Mouse (Mus musculus) cerebellum, adult (tissue): Measurements from ENCODE around the gene Tmsb4x.
A peak's percentile ranks its signal among the peaks of the same experiment; 100 is the strongest.

ENCODE experiments used
- ATAC-seq: cut with Nextera tagmentation; 2 replicates; pipeline ENCODE4 v1.9.2; 2017; ENCODE audit warnings: mild to moderate bottlenecking, moderate library complexity, mixed read lengths; ENCODE audit not compliant: insufficient number of reproducible peaks, low FRiP score, low TSS enrichment

The Tmsb4x gene

DNA sequence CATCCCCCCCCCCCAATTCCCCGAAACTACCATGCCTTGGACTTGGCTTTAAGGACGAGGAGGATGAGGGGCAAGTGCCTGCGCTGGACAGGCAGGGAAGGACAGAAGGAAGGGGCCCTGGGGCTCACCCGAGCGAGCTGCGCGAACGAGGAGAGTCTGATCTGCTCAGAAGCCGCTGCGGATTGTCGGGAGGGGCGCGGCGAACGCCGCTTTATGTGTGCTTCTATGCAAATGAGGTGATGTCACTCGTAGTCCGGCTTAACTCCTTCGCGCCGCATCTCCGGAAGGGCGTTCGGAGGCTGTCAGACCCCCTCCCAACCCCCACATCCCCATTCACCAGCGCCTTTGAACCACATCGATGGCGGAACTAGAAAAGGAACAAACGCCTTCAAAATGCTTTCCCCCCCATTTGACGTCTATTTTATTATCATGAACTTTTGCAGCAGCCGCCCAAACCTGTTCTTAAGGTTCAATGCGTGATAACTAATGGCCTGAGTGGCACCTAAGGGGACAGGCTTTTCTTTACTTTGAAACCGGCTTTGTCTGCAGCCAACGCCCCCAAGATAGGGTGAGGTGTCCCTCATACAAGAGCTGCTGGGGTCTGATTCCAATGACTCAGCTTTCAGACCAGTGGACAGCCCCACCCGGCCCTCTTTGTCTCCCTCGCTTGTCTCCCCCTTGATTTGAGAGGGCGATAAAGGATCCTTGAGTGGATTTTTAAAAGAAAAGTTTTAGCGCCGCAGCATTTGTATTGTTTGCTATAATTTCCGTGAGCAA is at the start of gene Tmsb4x:
TSS of gene Tmsb4x (minus strand) at position 338 of the 777 bp plus-strand sequence.
- peak; percentile 90 for ATAC-seq

DNA sequence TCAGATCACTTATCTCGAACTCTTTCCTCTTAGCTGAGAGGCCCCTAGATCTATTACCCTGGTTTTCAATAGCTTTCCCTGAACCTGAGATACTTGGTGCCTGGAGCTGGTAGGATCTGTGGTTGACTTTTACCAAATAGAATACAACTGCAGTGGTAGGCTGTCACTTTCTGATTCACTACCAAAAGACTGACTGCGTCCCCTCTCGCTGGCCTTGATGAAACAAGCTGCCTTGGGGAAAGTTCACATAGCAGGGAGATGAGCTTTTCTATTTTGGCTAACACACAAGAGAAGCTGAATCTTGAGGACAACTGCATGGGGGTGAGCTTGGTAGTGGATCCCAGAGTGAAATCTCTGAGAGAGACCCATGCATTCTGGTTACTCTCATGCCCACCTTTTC is 32.6 kb upstream of the Tmsb4x start:
- ATAC-seq: no peak

DNA sequence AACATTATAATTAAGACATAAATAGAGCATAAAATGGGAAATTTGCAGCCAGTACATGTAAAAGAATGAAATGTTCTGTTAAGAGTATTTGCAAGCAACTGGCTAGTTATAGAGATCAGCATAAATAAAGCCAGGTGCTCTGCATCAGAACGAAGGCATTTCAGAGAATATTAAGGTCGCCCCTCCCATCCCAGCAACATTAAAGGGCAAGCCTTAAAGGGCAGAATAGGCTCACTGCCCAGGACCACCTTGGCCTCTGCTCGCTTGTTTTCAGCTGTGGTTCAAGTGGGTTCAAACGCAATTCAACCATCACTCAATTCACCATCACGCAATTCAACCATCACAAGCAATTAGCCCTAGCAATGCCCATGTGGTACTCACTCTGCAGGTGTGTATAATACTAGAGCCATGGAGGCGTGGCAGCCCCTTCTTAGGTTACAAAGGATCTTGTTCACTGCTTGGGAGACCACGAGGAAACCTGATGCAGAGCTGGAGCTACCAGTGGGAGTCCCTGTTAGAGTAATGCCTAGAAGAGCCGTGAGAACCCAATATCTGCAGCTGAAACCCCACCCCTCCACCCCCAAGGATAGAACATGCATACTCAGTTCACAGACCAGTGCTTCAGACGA is 30.3 kb upstream of the Tmsb4x start:
- no peak for ATAC-seq

DNA sequence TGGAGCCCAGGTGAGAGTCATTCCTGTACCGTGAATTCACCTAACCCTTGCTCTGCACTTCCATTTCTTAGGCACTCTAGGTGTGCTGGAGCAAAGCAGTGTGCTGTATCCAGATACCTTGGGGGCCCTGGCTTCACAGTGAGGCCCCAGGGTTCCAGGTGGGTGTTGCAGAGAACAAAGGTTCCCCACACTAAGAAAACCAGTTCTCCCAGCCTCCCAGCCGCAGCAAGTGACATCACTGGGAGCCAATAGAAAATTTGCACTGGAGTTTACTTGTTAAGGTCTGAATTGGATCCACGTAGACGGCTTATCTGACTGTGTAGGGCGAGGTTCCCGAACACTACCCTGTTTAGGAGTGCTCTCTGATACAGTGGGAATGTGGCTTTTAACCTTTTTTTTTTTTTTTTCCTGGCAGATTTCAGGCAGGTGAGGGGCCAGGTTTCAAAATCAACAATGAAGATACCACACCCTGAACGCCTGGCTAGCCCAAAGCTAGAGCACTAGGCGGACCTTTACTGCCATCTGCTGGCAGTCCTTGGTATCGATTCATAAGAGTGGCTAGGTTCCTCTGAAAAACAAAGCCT is 24.1 kb upstream of the Tmsb4x start:
- peak; percentile 83 for ATAC-seq

DNA sequence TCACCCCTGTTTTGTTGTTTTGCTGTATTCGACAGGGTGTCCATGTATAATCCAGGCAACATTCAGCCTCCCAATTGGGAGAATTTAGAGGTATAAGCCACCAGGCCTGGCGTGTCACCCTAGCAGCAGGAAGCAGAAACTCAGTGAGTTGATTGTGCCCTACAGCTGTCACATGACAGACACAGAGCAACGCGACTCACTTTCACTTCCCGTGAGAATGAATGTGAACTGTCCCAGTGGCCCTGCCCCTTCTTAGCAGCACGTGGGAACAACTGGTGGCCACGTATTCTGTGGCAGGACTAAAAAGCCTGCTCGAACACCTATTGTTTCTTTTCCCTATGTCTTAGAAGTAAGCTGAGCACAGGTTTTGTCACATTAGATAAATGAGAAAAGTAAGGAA is 22.0 kb upstream of the Tmsb4x start:
- ATAC-seq: no peak

DNA sequence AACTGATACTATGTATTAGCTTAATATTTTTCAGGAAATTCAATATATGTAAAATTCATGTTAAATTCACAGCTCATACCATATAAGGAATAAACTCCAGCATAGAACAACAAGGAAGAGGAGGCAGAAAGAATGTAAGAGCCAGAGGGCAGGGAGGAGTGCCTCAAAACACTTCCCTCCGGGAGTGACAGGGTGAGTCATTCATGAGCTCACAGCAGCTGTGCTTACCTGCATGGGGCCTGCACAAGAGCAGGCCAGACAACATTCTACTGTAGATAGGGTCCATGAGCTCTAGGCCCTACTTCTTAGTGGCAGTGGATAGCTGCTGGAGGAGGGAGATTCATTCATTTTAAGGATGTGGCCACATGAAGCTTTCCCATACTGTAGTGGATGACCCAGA is 20.7 kb upstream of the Tmsb4x start:
- ATAC-seq: no peak

DNA sequence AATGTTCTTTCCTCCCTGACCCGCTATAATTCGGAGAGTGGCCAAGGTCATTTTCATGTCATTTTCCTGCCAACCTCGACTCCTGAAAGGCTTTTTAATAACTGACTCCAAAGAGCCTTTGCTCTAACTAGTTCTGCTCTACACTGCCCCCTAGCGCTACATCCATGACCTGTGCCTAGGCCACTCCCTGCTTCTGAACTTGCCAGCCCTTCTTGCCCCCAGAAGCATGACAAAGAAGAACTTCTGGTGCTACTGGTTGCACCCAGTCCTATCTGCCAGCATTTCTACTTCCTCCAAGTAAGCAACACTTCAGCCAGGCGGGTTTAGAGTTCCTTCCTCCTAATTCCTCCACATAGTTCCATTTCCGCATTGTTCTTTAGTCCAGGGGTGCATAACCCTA is 20.1 kb upstream of the Tmsb4x start:
- 0 out of 2 replicates have a peak, but pooled peaks have one; percentile 40 for ATAC-seq

DNA sequence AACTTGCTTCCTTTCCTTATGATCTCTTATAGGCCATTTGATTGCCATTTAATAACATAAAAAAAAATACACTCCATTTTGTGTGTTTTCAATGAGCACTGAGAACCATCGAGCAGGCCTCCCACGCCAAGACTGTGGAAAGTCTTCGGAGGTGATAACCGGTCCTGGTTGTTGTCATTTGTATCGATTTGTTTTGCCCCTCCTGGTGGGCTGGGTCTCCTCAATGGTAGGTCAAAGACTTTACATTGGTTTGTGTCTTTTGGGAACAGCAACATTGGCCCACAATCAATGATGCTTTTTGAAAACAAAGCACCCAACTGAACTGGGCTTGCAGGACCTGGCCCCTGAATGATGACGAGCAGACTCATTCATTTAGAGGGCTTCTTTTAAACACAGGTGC is 18.6 kb upstream of the Tmsb4x start:
- ATAC-seq: no peak

DNA sequence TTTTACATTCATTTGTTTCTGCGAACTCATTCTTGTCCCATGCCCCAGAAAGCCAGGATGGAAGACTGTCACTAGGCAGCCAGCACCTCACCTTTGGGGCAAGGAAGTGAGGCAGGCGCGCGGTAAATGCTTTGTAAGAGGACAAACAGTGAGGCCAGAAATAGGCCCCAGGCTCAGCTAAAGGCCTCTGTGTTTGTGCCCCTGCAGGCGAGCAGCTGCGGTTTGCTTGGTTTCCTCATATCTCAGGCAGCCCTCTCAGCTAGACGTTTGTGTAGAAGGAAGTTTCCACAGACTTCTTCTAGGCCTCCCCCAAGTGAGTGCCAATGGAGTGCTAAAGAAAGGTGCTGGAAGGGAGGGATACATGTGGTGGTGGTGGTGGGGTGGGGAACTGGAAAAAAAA is 18.0 kb upstream of the Tmsb4x start:
- ATAC-seq: no peak

DNA sequence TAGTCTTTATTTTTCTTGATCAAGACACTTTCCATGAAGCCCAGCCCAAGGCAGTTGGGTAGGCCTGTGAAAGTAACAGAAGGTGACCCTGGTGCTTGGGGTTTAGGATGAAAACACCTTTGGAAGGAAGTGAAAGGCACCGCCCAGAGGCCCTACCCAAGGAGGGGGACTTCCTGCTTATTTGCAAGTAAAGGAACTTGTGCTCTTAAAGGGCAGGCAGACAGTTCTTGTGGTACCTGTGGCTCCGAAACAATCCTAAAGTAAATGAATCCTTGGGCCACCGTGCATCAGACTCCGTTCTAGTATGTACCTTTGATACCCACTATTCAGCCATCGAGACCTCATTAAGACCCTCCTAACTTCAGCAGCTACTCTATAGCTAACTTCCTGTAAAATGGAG is 17.5 kb upstream of the Tmsb4x start:
- no peak for ATAC-seq

DNA sequence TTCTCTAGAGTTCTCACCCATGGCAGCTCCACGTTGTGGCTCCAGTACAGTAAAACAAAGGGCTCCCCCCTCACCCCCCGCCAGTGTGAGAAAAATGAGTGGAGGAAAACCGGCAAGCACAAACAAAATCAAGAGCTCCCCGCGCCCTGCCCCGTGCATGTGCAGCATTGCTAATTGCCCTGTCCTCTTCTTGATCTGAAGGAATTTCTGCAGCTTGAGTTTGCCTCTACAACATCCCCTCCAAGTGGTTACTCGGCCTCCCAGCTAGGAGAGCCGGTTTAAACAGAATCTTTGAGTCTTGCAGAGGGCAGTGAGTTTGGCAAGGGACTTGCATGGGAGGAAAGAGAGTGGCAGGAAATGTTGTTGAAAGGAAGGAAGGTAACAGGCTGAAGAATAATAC is 3.6 kb upstream of the Tmsb4x start:
- ATAC-seq: no peak

DNA sequence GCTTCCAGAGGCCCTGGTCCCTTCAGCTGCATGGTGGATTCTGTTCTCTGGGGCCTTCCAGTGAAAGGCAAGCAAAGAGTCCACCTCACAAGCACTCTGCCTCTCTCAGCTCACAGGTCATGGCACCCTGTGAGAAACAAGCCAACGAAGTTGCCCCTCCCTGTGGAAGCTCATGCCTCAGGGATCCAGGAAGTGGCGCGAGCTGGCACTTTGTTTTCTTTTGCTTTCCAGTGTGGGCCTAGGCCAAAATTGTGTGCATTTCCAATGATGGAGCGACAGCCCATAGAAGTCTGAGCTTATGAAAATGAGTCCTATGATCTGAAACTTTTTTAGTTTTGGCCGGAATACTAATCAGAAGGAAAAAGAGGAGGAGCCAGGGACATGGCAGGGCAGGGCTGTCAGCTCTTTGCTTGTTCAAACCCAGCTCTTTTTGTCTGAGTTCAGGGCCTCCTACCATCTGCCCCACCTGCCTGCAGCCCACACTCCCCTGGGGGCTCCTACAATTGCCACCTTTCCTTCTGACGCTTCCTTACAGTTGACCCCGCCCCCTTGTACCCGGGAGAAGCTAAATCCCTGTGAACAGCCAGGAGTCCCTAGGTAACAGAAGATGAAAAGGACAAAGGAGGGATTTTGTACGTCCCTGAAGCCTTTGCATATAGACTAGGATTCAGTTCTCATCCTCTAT is 2.9 kb upstream of the Tmsb4x start:
- ATAC-seq: no peak

DNA sequence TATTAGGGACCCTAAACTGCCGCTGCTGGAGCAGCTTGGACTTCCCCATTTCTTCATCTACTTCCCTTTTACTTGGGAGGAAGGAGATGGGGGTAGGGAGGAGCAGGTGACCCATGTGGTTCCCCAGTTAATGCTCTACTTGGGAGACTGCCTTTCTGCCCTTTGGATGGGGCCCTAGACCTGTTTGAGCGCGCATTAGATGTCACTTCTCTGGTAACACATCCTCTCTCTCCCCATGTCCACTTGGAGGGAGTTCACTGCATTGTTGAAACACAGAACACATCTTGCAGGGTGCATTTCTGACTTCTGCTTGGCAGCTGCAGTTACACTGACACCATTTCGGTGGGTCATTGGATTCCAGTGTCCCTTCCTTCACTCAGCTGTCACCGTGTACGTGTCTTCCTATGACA is 1.2 kb upstream of the Tmsb4x start:
- ATAC-seq: no peak

DNA sequence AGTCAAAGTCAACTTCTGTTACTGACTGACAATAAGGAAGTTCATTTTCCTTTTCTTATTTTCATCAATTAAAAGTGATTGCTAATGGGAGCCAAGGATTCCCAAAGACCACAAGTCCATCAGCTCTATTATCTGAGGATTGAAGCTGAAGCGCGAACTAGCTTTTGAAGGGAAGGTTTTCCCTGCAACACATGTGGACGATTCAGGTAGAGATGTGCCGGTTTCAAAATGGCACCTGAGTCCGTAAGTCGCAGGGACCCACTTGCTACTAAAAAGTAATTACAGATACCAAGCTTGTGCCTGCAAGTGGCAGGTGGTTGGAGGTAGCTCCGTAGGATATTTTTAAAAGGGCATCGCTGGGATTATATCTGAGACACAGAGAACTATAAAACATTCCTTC is 713 bp upstream of the Tmsb4x start:
- no peak for ATAC-seq

DNA sequence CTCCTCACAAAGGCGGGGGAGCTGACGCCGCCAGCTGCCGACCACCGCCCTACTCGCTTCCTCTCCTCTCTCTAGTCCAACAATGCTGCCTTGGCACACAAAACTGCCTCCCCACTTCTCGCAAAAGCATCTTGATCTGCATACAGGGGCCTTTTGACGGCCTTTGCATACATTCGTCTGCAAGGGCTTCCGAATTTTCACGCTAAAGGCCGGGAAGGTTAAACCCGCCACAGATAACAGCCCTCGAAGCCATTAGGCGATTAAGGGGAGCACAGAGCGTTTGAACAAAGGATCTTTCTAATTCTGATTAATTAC is 652 bp downstream of the Tmsb4x start:
- ATAC-seq: no peak

DNA sequence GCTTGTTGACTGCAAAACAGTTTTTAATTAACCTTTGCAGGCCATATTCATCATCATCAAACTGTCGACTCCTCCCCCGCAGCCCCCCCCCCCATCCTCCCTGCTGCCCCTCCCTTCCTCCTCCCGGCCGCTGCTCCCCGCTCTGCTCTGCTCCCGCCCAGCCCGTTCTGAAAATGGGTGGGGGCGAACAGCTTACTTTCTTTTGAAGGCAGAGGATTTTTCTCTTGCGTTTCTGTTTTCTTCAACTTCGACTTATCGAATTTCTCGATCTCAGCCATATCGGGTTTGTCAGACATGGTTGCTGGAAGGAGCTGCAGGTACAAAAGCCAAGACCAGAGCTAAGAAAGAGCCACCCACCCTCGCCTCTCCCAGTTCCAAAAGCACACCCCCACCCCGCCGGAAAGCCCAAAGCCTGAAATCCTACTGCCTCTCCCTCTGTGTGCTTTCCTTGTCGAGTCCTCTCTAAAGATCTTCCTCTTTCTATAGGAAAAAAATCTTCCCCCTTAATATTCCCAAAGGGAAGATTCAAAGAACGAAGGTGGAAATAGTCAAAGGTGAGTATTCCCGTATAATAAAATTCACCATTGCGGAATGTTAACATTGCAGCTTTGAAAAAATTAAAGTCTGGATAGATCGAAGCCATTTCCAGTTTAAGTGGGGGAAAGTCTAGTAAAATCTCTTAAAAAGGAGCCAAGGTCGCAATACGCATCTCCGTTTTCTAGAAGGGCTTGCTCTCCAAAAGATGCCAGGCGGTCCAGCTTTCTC is 1.2 kb downstream of the Tmsb4x start:
- ATAC-seq: no peak

DNA sequence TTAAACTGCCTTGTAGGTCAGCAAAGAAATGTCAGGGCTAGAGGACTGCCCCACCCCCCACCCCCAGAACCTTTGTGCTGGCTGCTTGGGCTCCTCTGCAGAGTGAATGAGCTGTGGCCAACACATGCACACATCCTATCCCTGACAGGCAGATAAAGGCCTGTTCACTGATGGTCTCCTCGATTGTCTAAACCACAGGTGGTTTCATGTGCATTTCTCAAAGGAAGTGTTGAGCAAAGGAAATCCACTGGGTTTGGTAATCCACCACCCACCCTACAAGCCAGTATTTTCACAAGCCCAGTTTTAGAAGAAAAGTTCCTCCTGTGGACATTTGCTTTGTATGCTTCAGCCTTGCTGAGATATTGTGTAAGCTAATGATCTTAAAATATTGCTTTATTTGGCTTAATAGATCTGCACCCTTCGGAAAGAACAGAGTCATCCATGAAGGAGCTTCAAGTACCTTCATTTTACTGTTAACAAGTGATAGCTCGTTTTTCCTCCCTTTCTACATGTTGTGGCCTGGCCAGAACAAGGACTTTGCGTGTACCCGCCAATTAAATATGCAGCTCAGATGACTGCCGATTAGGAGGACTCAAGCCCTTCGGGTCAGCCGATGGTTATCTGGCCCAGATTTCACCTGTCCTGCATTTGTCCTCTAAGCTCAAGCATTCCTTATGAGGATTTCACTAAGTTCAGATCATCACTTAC is 3.1 kb downstream of the Tmsb4x start:
- no peak for ATAC-seq

DNA sequence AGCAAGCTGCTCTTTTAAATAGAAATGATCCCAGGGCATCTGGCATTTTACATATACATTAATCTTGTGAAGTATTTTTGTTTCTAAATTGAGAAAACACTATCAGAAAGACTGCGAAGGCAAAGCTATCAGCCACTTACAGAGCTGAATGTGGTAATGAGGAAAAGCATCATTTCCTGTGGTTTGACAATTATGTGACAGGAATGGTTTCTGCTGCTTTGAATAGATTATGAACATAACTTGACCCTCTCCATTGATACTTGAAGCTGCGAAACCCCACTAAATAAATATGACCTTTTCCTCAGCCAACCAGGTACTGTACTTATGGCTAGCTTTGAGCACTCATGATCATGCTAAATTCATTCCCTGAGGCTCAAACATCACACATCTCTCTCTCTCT is 7.8 kb downstream of the Tmsb4x start:
- no peak for ATAC-seq

DNA sequence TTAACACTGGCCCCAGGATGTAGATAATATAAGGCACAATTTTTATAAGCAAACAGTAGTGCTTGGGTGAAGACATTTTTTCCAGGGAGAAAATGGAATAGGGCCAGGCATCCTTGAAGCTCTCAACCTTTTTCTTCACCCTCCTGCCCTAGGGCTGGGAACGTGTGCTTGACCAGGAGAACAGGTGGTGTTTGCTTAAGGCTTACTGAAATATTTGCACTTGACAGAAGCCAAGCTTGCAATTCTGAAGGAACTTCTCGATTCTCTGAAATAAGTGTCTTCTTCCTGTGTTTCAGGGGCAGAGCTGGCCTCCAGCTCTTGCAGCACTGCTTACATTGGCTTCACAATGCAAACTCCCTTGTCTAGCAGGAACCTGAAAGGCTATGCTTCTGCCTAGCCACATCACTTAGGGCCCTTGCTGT is 13.9 kb downstream of the Tmsb4x start:
- ATAC-seq: no peak

DNA sequence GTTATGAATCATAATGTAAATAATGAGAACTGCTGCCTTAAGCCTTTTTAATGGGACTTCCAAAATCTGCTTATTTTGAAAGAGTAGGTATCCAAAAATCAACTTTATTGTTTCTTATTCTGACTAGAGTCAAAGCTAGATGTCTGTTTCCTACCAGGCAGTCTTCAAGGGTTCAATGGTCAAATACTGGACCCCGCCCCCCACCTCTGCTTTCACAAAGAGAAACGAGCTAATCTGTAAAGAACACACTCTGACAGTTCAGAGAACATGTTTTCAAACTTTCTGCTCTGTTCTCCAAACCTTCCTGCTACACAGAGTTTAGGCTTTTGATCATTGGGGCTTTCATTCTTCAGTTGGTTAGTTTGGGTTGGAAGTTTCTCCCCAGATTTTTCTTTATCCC is 22.8 kb downstream of the Tmsb4x start:
- no peak for ATAC-seq
